Mouse (Mus musculus) intestine, postnatal 0 days (tissue): ENCODE measurements around the gene Emsy. TPM values are rescaled to one million over a fixed set of nuclear protein-coding genes. Genes with fewer than 3 reads are reported as not detected.

ENCODE experiments used
- ATAC-seq: fragments of 200-750 bp; cut with Nextera tagmentation; 2 replicates; pipeline ENCODE4 v1.8.0; 2017; ENCODE audit warnings: mild to moderate bottlenecking, moderate TSS enrichment, moderate library complexity
- H3K27ac ChIP-seq: fragments of 300-500 bp; sonication (generic); 2 replicates; pipeline ENCODE4 v1.5.1; 2014; ENCODE audit warnings: mild to moderate bottlenecking, low read depth, low read length, moderate library complexity
- H3K27me3 ChIP-seq: fragments of 300-500 bp; sonication (generic); replicated peaks from 2 replicates; pipeline ENCODE4 v1.6.1; 2014; ENCODE audit warnings: low read length, mixed read lengths; ENCODE audit not compliant: control insufficient read depth, insufficient read depth
- H3K36me3 ChIP-seq: fragments of 300-500 bp; sonication (generic); 2 replicates; pipeline ENCODE4 v1.6.1; 2014; ENCODE audit warnings: mild to moderate bottlenecking, moderate library complexity; ENCODE audit not compliant: control insufficient read depth, insufficient read depth
- H3K4me1 ChIP-seq: fragments of 300-500 bp; sonication (generic); replicated peaks from 2 replicates; pipeline ENCODE4 v1.6.1; 2014; ENCODE audit warnings: antibody characterized with exemption, low read length, mixed read lengths; ENCODE audit not compliant: control insufficient read depth, insufficient read depth
- H3K4me2 ChIP-seq: fragments of 300-500 bp; sonication (generic); replicated peaks from 2 replicates; pipeline ENCODE4 v1.6.1; 2014; ENCODE audit warnings: low read depth, mild to moderate bottlenecking, moderate library complexity
- H3K4me3 ChIP-seq: fragments of 300-500 bp; sonication (generic); 2 replicates; pipeline ENCODE4 v1.5.1; 2014; ENCODE audit warnings: low read depth, low read length
- H3K9ac ChIP-seq: fragments of 300-500 bp; sonication (generic); 2 replicates; pipeline ENCODE4 v1.6.1; 2014; ENCODE audit warnings: mild to moderate bottlenecking, low read depth, low read length
- H3K9me3 ChIP-seq: fragments of 300-500 bp; sonication (generic); 2 replicates; pipeline ENCODE4 v1.6.1; 2016; ENCODE audit warnings: mixed run types; ENCODE audit not compliant: control insufficient read depth
- CTCF ChIP-seq: sonication (generic); IDR thresholded peaks from 2 replicates; pipeline ENCODE4 v1.5.1; 2016; ENCODE audit warnings: low read depth, mild to moderate bottlenecking, control low read depth, antibody characterized with exemption, moderate library complexity
- WGBS: fragments of 180-500 bp; shearing (Covaris S2); extraction: QIAGEN DNeasy Blood & Tissue Kit; methylation state at CpG from one replicate; pipeline ENCODE4 v1.1.7; 2014; 5-methylcytosine and 5-hydroxymethylcytosine counted together
- polyA plus RNA-seq: library from polyadenylated mRNA; unstranded; fragments of >200 nt; fragmentation: Nextera tagmentation; extraction: Ambion mirVana; gene quantifications from 2 replicates; pipeline ENCODE4 v1.2.1, GENCODE M21; 2015

The Emsy gene
- polyA plus RNA-seq, result 5.8 and 7.0 TPM in 2 replicates

DNA sequence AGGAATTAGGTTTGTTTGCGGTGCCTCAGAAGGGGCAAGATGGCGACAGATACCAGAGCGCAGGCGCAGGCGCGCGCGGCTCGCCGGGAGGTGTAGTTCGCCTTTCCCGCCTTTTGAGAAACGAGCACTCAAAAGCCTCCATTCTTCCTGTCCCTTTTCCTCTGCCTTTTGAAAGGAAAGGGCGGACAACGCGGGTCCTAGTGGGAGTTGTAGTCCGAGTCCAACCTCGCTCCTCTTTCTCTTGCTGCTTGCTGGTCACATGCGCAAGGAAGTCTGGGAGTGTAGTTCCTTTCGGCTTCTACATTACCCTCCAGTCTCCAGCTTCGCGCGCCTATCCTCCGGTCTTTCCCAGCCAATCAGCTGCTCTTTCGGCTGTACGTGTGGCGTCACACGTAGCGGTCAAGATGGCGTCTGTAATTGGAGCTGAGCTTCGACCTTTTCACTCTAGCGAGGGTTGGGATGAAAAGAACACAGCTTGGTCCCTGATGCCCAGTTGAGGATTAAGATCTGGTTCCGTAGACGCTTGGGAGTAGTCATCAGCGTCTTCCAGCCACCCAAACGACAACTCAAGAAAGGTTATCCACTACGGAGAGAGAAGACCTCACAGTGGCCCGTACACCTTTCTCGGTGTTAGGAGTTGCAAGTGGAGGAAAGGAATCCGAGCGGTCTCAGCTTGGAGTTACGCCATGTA, at the start of gene Emsy:
TSS of gene Emsy (minus strand) at position 253 of the 691 bp plus-strand sequence.
- H3K27ac ChIP-seq, result peak within 1 kb of the TSS; percentile 90
- no peaks in the 10 kb centered on the region for H3K4me1 ChIP-seq

DNA sequence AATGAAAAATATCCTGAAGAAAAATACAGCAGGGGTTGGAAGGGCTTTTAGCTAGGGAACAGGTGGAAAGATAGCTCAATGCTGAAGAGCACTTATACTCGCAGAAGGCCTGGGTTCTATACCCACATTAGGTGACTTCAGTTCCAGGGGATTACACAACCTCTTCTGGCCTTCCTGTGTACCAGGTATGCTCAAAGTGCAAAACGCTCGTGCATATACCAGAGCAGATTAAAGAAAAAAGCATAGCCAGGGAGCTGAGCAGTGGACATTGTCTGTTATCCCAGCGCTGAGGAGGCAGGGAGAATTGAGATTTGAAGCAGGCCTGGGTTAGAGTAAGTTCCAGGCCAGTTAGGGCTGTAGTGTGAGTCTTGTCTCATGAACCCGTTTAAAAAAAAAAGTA, 47.7 kb upstream of the Emsy start:
- peak overlapping the region; percentile 79 for H3K4me2 ChIP-seq
- no peak for ATAC-seq
- H3K9ac ChIP-seq, result peak overlapping the region; percentile 87
- peak overlapping the region; percentile 94 for H3K4me3 ChIP-seq
- no peaks in the 10 kb centered on the region for H3K36me3 ChIP-seq
- H3K27me3 ChIP-seq, result no peaks in the 10 kb centered on the region
- H3K4me1 ChIP-seq, result peaks cover 4% of the 10 kb centered on the region
- H3K9me3 ChIP-seq, result no peaks in the 10 kb centered on the region
- TF ChIP-seq CTCF, result no peak
- 32% methylated on average over 5 of the region's 5 CpGs for WGBS
- H3K27ac ChIP-seq, result 0 out of 2 replicates have a peak overlapping the region, but pooled peaks have one; percentile 24

More for the DNA sequence above, at the start of gene Emsy:
- H3K36me3 ChIP-seq, result peaks cover 16% of the 10 kb centered on the region
- WGBS, result under 1% methylated on average over 42 of the region's 42 CpGs
- ATAC-seq, result peak; percentile 97
- no peaks in the 10 kb centered on the region for H3K27me3 ChIP-seq
- H3K4me3 ChIP-seq, result peak within 1 kb of the TSS; percentile 98
- H3K9me3 ChIP-seq, result no peaks in the 10 kb centered on the region
- H3K9ac ChIP-seq, result peak within 1 kb of the TSS; percentile 75
- H3K4me2 ChIP-seq, result peak within 1 kb of the TSS; percentile 86
- no peak for TF ChIP-seq CTCF

DNA sequence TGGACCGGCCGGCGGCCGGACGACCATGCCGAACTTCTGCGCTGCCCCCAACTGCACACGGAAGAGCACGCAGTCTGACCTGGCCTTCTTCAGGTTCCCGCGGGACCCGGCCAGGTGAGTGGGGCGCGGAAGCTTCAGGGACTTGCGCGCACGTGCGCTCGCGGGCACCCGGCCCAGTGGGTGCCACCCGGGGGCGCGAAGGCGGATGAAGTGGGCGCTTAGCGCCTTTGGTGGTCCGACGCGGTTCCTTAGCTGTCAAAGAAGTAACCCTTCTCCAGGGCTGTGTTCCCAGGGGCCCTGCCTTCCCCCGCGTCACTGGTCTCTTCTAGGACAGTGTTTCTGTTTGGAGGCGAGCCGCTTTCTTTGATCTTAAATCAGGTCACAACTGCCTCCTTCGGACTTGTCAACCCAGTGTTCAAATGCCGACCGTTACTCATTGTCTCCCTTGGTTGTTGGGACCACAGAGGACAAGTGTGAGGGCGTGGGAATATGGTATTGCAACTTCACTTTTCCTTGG, 46.8 kb upstream of the Emsy start:
- Histone ChIP-seq H3K4me3 (peak overlapping the region; percentile 94), H3K27ac (peak overlapping the region; percentile 92), H3K36me3 (no peaks in the 10 kb centered on the region), H3K9ac (peak overlapping the region; percentile 87), H3K4me1 (peaks cover 4% of the 10 kb centered on the region), H3K4me2 (peak overlapping the region; percentile 79), H3K9me3 (no peaks in the 10 kb centered on the region), H3K27me3 (no peaks in the 10 kb centered on the region)
- WGBS, result under 1% methylated on average over 38 of the region's 38 CpGs
- no peak for TF ChIP-seq CTCF
- ATAC-seq, result no peak; the same call in 1 of the 2 replicates

DNA sequence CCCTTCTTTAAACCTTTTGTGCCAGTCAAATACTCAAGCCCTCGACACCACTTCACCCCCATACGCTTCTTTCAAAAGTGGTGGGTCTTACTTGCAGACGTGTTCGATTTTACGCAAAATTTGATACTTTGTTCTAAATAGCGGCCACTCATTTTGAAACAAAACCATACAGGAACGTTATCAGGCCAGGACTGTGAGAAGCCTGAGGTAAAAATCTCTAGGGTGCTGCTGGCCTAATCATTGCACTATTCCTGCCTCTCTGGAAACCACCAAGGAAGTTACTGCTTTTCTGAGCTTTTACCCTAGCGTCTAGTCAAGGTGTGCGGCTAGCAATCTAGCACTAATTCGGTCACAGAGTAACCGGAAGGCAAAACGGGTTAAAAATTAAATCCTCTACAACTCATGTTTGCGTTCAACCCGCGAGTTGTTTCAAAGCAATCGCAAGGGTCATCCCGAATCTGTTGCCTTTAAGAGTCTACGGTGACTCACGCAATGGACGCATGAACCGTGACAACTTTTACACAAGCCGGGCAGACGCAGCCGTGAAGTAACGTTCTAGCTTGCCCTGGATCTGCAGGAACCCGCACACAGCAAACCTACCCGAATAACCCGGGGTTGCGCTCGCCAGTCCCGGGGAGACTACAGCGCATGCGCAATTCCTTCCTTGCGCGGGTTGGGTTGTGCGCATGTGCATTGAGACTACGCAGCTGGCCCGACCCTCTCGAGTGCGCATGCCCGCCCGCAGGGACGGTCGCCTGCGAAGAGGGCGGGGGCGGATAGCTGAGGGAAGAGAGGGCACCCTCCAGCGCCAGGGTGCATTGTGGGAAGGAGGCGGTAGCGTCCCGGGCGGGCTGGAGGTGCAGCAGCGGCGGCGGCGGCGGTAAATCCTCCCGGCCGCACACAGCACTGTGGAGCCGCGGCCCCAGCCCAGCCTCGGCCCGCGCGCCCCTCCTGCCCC, 46.0 kb upstream of the Emsy start, which contains the start of gene Thap12:
TSS of gene Thap12 (plus strand) at position 821 of the 958 bp plus-strand sequence.
- peak; percentile 72 for TF ChIP-seq CTCF
- no peaks in the 10 kb centered on the region for H3K9me3 ChIP-seq
- peak within 1 kb of the TSS; percentile 94 for H3K4me3 ChIP-seq
- no peaks in the 10 kb centered on the region for H3K36me3 ChIP-seq
- H3K27me3 ChIP-seq, result no peaks in the 10 kb centered on the region
- peaks cover 4% of the 10 kb centered on the region for H3K4me1 ChIP-seq
- WGBS, result 1% methylated on average over 60 of the region's 65 CpGs
- peak within 1 kb of the TSS; percentile 92 for H3K27ac ChIP-seq
- peak within 1 kb of the TSS; percentile 87 for H3K9ac ChIP-seq
- peak within 1 kb of the TSS; percentile 79 for H3K4me2 ChIP-seq
- peak; percentile 98 for ATAC-seq

DNA sequence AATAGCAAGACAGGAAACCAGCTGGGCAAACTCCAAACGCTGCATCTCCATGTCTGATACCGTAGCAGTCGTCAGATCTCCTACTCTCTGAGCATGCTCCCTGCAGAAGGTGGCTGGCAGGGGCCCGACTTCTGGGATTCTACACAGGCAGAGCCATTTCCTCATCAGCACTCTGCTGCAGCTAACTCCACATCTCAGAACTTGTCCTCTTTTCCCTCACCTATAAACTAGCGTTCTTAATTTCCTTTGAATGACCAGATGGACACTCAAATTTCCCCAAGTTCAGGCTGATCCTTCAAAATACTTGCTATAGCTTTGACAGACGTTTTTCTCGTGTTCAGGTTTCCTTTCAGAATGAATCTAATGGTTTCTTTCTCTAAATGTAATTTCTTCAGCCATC, 45.2 kb upstream of the Emsy start:
- peak overlapping the region; percentile 92 for H3K27ac ChIP-seq
- peak overlapping the region; percentile 66 for H3K9ac ChIP-seq
- ATAC-seq, result no peak
- no peak for TF ChIP-seq CTCF
- WGBS, result 16% methylated on average over 7 of the region's 7 CpGs
- no peaks in the 10 kb centered on the region for H3K9me3 ChIP-seq
- no peaks in the 10 kb centered on the region for H3K36me3 ChIP-seq
- H3K4me3 ChIP-seq, result peak overlapping the region; percentile 94
- peak overlapping the region; percentile 73 for H3K4me2 ChIP-seq
- peaks cover 4% of the 10 kb centered on the region for H3K4me1 ChIP-seq
- no peaks in the 10 kb centered on the region for H3K27me3 ChIP-seq

- ATAC-seq, result no peak
- H3K4me2 ChIP-seq, result no peak overlapping the region
- H3K9ac ChIP-seq, result no peak overlapping the region
- H3K27me3 ChIP-seq, result no peaks in the 10 kb centered on the region
- H3K36me3 ChIP-seq, result no peaks in the 10 kb centered on the region
- no peaks in the 10 kb centered on the region for H3K9me3 ChIP-seq
- no peaks in the 10 kb centered on the region; the same call in 1 of the 2 replicates for H3K4me1 ChIP-seq
- no peak overlapping the region for H3K4me3 ChIP-seq
- TF ChIP-seq CTCF, result no peak
- WGBS, result 87% methylated on average over 4 of the region's 4 CpGs
- H3K27ac ChIP-seq, result no peak overlapping the region
These were observed 42.0 kb upstream of the Emsy start for GRCm38 (mm10) chr7:98698590-98698989.
